Mouse (Mus musculus): Measurements from ENCODE around the gene Rhbdl3.

GRCm38 (mm10) chr11:80332709-80333400 is 32.1 kb downstream of the Rhbdl3 start:
- TF ChIP-seq CTCF (conservative IDR thresholded peaks at IDR 0.05; ENCODE audit: insufficient read depth, insufficient read length, low read depth, low read length) (no peak), POLR2A (IDR thresholded peaks at IDR 0.05; ENCODE audit: low read depth, low read length) (no peak)

Data from kidney, adult 2 months (tissue).